Mouse (Mus musculus) erythroid progenitor cell, adult 5-6 weeks (primary cell): ENCODE measurements around the gene Gdpd2. TPM values are rescaled to one million over a fixed set of nuclear protein-coding genes. Genes with fewer than 3 reads are reported as not detected.

ENCODE experiments used
- ATAC-seq: replicated peaks from 2 replicates; pipeline ENCODE4 v1.8.0; 2016; ENCODE audit warnings: moderate number of reproducible peaks, mild to moderate bottlenecking, moderate TSS enrichment, inconsistent platforms; ENCODE audit not compliant: poor library complexity, low FRiP score, severe bottlenecking
- total RNA-seq, 2 experiments: library from RNA; stranded (forward) in 1 of 2; stranded (reverse) in 1 of 2; fragments of 150-400 nt in 1 of 2; fragments of 186-747, 209-891 nt in 1 of 2; gene quantifications; 2 replicates each; pipeline versions ENCODE4 v1.2.3 to v1.2.4; 2015 to 2017; ENCODE audit warnings: low replicate concordance in 2 of 2

Gene Gdpd2
- 1.3 and 9.7 TPM in 2 replicates for total RNA-seq (2015; ENCODE audit: low replicate concordance)
- total RNA-seq (2017; ENCODE audit: low replicate concordance), result 6.9 and 18.0 TPM in 2 replicates

- peak; percentile 49; the same call in 1 of the 2 replicates for ATAC-seq
Observed at GRCm38 (mm10) chrX:100729665-100730188, at the start of gene Gdpd2. Gene Gdpd2, plus strand, starts transcription at chrX:100729873.

DNA sequence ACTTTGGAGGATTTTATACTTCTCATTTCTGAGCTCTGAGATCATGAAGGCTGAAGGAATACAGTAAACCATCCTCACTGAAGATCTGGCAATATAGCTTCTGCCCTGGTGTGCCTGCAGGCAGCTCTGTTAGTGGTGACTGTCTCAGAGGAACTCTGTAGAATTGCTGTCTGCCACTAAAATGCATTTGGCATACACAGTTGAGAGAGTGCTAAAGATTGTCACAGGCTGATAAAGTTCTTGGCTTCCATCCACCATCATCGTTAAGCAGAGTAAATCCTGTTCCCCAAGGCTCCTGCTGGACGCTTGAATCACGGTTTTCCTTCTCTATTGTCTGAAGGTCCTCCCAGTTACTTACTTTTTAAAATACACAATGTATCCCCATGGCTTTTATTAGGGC, 43.1 kb upstream of the Gdpd2 start:
- ATAC-seq, result no peak

DNA sequence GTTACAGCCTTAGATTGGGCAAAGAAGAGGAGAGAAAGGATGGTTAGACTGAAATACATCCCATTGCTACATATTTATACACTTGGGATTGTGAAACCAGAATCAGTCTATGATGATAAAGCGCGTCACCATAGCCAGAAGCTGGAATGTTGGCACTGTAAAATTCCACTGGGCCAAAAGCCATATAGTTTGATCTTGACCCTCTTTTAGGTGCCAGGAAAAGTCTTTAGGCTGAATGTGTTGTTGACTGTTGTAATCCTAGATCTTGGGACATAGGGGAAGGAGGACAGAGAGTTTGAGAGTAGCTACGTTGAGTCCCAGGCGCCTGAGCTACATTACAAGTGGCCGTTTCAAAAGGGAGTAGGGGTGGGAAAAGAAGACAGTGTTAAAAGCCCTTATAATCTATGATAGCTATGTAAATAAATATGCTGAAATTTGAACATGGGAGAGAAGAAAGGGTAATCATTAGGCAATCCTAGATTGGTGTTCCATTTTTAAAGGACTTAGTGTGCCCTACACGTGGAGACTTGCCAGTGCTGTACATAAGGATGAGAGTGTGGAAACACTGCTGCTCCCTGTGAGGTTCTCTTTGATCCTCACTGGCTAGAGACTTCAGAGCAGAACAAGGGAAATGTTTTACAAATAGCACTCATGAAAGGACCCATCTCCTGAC, 42.2 kb upstream of the Gdpd2 start:
- ATAC-seq, result no peak

DNA sequence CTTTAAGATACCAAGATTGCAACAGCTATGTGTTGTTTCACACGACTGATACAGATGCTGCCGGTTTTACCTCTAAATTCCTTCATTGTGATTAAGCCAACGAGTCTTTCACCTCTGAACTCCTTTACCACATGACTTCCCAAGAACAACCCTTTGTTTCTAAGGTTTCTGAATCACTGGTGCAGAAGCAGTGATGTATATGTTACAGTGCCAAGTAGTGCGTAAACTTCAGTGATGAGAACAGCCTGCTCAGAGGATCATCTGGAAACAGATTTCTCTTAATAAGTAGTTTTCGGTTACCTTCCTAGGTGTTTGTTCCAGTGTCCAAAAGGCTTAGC, 41.7 kb upstream of the Gdpd2 start:
- no peak for ATAC-seq

GRCm38 (mm10) chrX:100696776-100697175, 32.9 kb upstream of the Gdpd2 start:
- no peak for ATAC-seq

DNA sequence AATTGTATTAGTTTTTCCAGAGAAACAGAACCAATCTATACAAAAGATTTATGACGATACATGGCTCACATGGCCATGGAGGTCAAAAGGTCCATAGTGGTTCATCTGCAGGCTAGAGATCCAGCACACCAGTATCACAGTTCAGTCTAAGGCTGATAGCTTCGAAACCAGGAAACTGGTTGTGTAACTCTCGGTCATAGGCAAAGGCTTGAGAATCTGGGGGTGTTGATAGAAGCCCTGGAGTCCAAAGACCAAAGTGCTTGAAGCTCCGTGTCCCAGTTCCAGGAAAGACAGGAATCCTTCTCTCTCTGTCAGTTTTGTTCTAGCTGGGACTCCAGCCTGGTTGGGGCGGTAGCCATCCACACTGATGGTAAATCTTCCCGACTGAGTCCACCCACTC, 21.6 kb upstream of the Gdpd2 start:
- no peak for ATAC-seq

DNA sequence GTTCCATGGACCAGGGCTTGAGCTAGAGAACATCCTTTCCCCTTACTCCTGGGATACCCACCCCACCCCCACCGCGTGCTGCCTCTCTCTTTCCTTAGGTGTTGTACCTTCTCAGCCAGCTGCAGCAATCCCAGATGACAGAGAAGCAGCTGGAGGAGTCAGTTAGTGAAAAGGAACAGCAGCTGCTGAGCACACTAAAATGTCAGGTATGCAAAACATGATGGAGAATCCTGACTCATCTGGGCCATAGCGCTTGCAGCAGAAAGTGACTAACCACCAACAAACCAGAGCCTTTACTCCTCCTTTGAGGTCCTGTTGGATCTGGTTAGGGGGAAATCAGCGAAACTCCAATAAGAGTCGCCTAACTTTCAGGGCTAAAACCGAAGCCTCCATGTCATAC, 13.5 kb upstream of the Gdpd2 start:
- ATAC-seq, result no peak

- no peak for ATAC-seq
Observed at GRCm38 (mm10) chrX:100728947-100729346, 726 bp upstream of the Gdpd2 start.

DNA sequence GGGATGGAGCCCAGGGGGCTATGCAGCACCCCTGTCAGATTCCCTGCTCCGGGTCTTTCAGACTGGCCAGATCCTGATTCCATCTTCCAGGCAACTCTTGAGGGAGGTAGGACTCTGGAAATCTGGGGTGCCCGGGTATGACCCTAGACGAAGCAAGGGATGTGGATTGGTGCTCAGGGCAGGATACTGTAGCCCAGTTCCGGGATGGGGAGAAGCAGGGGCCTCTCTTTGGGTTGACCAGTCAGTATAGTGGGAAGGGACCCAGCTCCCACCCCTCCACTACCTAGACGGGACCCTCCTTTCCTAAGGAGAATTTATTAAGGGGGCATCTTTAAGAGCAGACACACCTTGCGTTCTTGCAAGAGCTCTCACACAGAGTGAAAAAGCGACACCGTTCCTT, 593 bp downstream of the Gdpd2 start:
- ATAC-seq, result no peak

DNA sequence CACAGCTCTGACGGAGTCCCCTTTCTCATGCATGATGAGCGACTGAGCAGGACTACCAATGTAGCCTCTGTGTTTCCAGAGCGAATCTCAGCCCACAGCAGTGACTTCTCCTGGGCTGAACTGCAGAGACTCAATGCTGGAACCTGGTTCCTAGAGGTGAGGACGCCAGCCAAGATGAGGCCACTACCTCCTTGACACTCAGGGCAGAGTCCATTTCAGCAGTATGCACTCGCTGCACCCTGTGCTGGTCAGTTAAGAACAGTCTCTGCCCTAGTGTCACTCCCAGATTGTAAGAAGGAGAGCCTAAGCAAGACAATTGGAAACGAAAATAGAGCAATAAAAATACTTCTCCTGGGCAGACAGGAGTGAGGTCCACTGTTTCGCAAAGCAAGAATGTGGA, 4.7 kb downstream of the Gdpd2 start:
- no peak for ATAC-seq

DNA sequence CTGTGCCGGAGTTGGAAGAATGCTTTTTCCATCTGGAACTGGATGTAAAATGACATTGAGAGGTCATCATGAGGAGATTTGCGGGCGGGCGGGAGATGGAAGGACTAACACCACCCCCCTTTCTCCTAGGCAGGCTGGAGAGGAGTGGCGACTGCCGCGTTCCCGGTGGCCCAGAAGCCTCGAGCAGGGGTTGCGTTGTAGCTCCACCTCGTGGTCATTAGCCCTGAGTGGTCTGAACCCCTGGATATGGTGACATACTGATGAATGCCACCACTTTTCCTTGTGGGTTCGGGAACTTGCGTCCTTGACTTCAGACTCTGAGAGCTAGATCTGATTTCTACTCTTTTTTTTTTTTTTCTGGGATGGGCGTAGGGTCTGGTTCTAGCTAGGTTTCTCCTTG, 9.2 kb downstream of the Gdpd2 start:
- ATAC-seq, result no peak

GRCm38 (mm10) chrX:100739443-100739842, 9.8 kb downstream of the Gdpd2 start:
- ATAC-seq, result no peak

- no peak for ATAC-seq
Observed at GRCm38 (mm10) chrX:100740785-100741184, 11.1 kb downstream of the Gdpd2 start.

GRCm38 (mm10) chrX:100741940-100742339, 12.3 kb downstream of the Gdpd2 start:
- ATAC-seq, result no peak

- ATAC-seq, result no peak
Observed at GRCm38 (mm10) chrX:100765855-100766254, 36.2 kb downstream of the Gdpd2 start.

DNA sequence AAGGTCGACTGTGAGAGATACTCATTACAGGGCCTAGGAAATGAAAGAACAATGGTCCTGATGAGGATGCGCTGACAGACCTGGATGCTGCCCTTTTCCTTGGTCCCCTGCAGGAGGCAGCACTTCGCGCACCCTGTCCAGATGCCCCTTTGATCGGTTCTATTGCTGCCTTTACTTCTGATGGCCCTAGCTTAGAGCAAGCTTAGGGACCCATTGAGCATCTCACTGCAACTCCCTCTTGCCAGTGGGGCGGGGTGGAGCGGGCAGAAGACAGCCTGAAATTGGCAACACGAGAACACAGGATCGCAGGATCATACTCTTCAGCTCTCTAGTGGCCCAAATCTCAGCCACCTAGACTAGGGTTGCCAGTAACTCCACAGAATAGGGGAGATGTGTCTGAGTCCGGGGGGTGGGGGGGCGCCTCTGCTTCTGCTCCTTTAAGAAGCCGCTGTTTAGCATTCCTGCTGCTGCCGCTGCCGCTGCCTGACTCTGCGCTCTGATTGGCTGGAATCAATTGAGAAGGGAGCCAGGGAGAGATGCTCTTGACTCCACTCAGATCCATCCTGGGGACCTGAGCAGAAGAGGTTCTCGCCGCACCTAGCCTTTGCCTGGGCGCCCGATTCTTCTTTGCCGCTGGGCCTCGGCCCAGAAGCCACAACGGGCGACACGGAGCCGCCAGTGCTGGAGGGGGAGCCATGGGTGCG, 37.7 kb downstream of the Gdpd2 start, which contains the start of gene Dlg3:
Gene Dlg3, plus strand, starts transcription at position 542 of the 704 bp plus-strand sequence.
- no peak for ATAC-seq

DNA sequence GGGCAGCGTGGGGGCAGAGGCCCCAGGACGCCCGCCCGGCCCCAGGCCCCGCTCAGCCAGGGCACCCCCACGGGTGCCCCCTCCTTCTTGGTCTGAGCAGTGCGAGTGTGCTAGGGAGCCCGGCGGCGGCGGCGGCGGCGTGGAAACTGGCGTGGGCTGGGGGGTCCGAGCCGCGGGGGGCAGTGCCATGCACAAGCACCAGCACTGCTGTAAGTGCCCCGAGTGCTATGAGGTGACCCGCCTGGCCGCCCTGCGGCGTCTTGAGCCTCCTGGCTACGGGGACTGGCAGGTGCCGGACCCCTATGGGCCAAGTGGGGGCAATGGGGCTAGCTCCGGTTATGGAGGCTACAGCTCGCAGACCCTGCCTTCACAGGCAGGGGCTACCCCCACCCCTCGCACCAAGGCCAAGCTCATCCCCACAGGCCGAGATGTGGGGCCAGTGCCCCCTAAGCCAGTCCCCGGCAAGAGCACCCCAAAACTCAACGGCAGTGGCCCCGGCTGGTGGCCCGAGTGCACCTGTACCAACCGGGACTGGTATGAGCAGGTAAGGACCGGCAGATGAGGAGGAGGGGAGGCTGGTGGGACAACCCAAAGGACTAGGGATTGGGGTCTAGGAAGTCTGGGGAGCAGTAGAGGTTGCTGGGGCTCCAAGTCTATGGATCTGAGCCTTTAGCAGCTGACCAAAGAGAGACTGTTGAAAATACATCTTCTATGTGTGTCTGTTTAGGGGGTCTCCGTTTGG, 38.4 kb downstream of the Gdpd2 start:
- ATAC-seq, result no peak

DNA sequence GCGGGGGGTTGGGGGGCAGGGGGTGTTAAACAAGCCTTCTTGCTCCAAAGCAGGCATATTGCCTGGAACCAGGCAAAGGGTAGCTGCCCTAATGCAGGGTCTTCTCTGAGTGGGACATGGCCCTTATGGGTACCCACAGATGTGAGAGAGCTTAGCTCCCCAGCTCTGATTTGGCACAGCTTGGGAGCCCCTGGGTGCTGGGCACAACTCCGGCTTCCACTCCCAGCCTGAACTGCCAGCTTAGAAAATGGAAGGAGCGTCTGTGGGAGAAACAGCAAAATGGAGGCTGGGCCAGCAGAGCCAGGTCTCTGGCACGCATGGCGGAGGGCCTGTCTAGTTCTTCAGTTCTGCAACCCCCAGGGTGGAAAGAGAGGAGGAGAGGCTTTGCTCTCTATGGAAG, 39.6 kb downstream of the Gdpd2 start:
- no peak for ATAC-seq

DNA sequence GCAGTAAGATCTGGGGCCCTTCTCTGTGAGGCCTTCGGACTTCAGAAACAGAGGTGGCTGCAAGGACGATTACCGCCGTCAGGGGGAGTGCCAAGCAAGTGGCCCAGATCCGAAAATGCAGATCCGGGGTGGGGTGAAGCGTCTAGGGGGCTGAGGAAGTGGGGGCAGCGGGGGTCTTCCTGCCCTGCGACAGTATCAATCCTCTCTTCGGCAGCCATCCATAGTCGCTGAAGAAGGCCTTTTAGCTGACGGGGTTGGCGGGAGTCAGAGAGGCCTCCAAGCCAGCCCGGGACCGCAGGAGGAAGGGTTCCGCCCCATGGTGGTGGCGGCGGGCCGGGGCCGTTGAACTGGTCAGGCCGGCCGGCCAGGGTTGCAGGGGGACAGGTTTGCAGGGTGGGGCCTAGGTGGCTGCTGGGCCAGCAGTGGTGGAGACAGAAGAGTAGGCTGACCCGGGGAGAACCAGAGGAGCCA, 44.7 kb downstream of the Gdpd2 start:
- ATAC-seq, result peak; percentile 69

DNA sequence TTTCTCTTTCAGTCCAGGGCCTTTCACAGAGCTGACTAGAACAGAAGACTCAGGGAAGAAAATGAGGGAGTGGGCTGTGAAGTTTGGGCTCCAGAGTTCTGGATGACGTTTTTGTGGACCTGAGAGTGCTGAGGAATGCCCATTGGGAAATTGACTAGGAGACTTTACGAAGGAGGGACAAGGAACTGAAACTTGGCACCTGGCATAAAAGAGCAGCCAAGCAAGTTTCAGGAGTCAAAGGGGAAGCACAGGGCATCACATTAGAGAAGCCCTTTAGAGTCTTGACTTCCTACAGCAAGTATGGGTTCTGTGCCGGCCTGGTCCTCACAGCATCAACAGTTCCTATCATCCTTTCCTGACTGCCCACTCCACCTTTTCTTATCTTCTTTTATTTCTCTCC, 45.7 kb downstream of the Gdpd2 start:
- ATAC-seq, result no peak
